In the genomic region with DNA sequence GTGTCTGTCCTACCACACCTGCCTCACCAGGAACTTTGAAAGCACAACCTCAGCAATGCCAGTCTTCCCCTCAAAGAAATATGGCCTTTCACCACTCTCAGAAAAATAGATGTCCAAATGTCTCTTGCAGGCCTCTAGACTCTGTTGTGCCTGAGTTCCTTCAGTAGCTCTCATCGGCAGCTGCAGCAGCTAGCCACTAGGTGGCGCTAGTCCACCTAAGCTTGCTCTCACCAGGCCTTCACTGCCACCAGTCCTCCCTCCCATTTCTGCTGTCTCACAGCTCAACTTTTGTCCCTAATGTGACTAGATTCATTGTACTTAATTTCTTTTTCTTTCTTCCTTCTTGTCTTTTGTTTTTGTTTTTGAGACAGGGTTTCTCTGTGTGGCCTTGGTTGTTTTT, we compare ENCODE assay signal across 9 mouse cellular contexts. TPM values are rescaled to one million over a fixed set of nuclear protein-coding genes. Genes with fewer than 3 reads are reported as not detected.
DNase-seq lines count a peak whose midpoint lies in the region; ATAC-seq and TF ChIP-seq lines count a peak whose summit lies in the region.
"Had no signal": no experiment of that assay in that cellular context is flagged by ENCODE, and none has a peak within 500 bp of the region (broad histone marks: within the 10 kb centered on the region; RNA-seq: fewer than 3 reads in every experiment).

No protein-coding gene starts in this region.

- peak; percentile 85 for DNase-seq in A20 (ENCODE audit: low read depth, low spot score)
- peak; percentile 53 for DNase-seq in Muller cell, postnatal 12 days (ENCODE audit: inconsistent ontology term)
- peak; percentile 87 for DNase-seq in cerebellum, postnatal 10 days
- peak; percentile 81 for DNase-seq in gastrocnemius, adult 2 months
- DNase-seq in testis, postnatal 14 days (ENCODE audit: low spot score): peak; percentile 76

- peaks cover 39% of the 10 kb centered on the region for H3K36me3 ChIP-seq in kidney, embryonic 16.5 days (ENCODE audit: insufficient read depth, low read length)
- H3K36me3 ChIP-seq in liver, embryonic 12.5 days: peaks cover 63% of the 10 kb centered on the region
- H3K36me3 ChIP-seq in neural tube, embryonic 14.5 days (ENCODE audit: control insufficient read depth, insufficient read depth, low read length): peaks cover 28% of the 10 kb centered on the region

- intact Hi-C loops in gastrocnemius, adult 2 months (cut with DNase I): loop anchor here (2.0 to 10.0 kb wide), 3 partner anchors 94 to 328 kb away; a partner anchor contains a TSS

- no peaks in the 10 kb centered on the region for H3K9me3 ChIP-seq in kidney, embryonic 16.5 days (ENCODE audit: low read length)
- no peaks in the 10 kb centered on the region for H3K9me3 ChIP-seq in liver, embryonic 12.5 days (replicated peaks)
- no peaks in the 10 kb centered on the region for H3K9me3 ChIP-seq in neural tube, embryonic 14.5 days (ENCODE audit: control insufficient read depth, low read length)

- H3K4me1 ChIP-seq in kidney, embryonic 16.5 days (ENCODE audit: insufficient read depth, low read length): peaks cover 16% of the 10 kb centered on the region
- peaks cover 82% of the 10 kb centered on the region for H3K4me1 ChIP-seq in liver, embryonic 12.5 days
- peaks cover 18% of the 10 kb centered on the region; the same call in 1 of the 2 replicates for H3K4me1 ChIP-seq in neural tube, embryonic 14.5 days (ENCODE audit: control insufficient read depth, insufficient read depth, low read length)

- peak overlapping the region; percentile 14; the same call in 1 of the 2 replicates for H3K9ac ChIP-seq in kidney, embryonic 16.5 days (replicated peaks; ENCODE audit: low read length)
- peak overlapping the region; percentile 42; the same call in 1 of the 2 replicates for H3K9ac ChIP-seq in liver, embryonic 12.5 days
- H3K9ac ChIP-seq in neural tube, embryonic 14.5 days (replicated peaks; ENCODE audit: low read depth, low read length): no peak overlapping the region

- no peak for ATAC-seq in kidney, embryonic 16.5 days (ENCODE audit: low FRiP score, low TSS enrichment)
- peak; percentile 38; the same call in 1 of the 2 replicates for ATAC-seq in liver, embryonic 12.5 days
- ATAC-seq in neural tube, embryonic 14.5 days (ENCODE audit: low read depth): peak; percentile 45; the same call in 1 of the 2 replicates

- H3K27ac ChIP-seq in gastrocnemius, adult 2 months: peak overlapping the region; percentile 70
- no peak overlapping the region for H3K27ac ChIP-seq in kidney, embryonic 16.5 days (ENCODE audit: low read length)
- H3K27ac ChIP-seq in liver, embryonic 12.5 days: peak overlapping the region; percentile 81
- no peak overlapping the region for H3K27ac ChIP-seq in neural tube, embryonic 14.5 days (ENCODE audit: low read depth, low read length)

- no peak overlapping the region for H3K4me3 ChIP-seq in gastrocnemius, adult 2 months
- no peak overlapping the region for H3K4me3 ChIP-seq in kidney, embryonic 16.5 days (ENCODE audit: low read length)
- no peak overlapping the region for H3K4me3 ChIP-seq in liver, embryonic 12.5 days
- no peak overlapping the region for H3K4me3 ChIP-seq in neural tube, embryonic 14.5 days (ENCODE audit: low read depth, low read length)

- TF ChIP-seq CTCF in gastrocnemius, adult 2 months (IDR thresholded peaks at IDR 0.05): no peak; the same call in 1 of the 2 replicates

- WGBS in kidney, embryonic 16.5 days: 0% methylated on average over 2 of the region's 2 CpGs
- 0% methylated on average over 2 of the region's 2 CpGs for WGBS in liver, embryonic 12.5 days (ENCODE audit: insufficient replicate concordance)
- WGBS in neural tube, embryonic 14.5 days: 0% methylated on average over 2 of the region's 2 CpGs

- H3K27me3 ChIP-seq in kidney, embryonic 16.5 days (ENCODE audit: insufficient read depth, low read length): no peaks in the 10 kb centered on the region
- H3K27me3 ChIP-seq in liver, embryonic 12.5 days (replicated peaks): no peaks in the 10 kb centered on the region
- H3K27me3 ChIP-seq in neural tube, embryonic 14.5 days (ENCODE audit: control insufficient read depth, insufficient read depth, low read length): no peaks in the 10 kb centered on the region

- no peak overlapping the region for H3K4me2 ChIP-seq in kidney, embryonic 16.5 days (replicated peaks; ENCODE audit: low read depth, low read length)
- no peak overlapping the region for H3K4me2 ChIP-seq in liver, embryonic 12.5 days
- H3K4me2 ChIP-seq in neural tube, embryonic 14.5 days (ENCODE audit: low read depth, low read length): no peak overlapping the region

RNA-seq across cellular contexts. Expression of a gene that starts 3.5 kb away (rescaled TPM):
- 10 to 100 TPM; 44.2 to 44.9 TPM for total RNA-seq in gastrocnemius, adult 2 months (2021)
- polyA plus RNA-seq in kidney, embryonic 16.5 days (2015; fragmentation: Nextera tagmentation; extraction: Ambion mirVana): 141 TPM in 2 replicates
- polyA plus RNA-seq in liver, embryonic 12.5 days (2016; fragmentation: Nextera tagmentation; extraction: Ambion mirVana): 80.1 and 87.7 TPM in 2 replicates
- 120 and 134 TPM in 2 replicates for polyA plus RNA-seq in neural tube, embryonic 14.5 days (2014; fragmentation: Nextera tagmentation; extraction: Ambion mirVana)

RNA-seq across cellular contexts. Expression of a gene that starts 4.1 kb away (rescaled TPM):
- total RNA-seq in gastrocnemius, adult 2 months (2021): 10 to 100 TPM; 16.5 to 17.2 TPM
- 53.0 and 54.8 TPM in 2 replicates for polyA plus RNA-seq in kidney, embryonic 16.5 days (2015; fragmentation: Nextera tagmentation; extraction: Ambion mirVana)
- polyA plus RNA-seq in liver, embryonic 12.5 days (2016; fragmentation: Nextera tagmentation; extraction: Ambion mirVana): 30.8 and 33.1 TPM in 2 replicates
- 47.2 and 47.9 TPM in 2 replicates for polyA plus RNA-seq in neural tube, embryonic 14.5 days (2014; fragmentation: Nextera tagmentation; extraction: Ambion mirVana)

RNA-seq across cellular contexts. Expression of a gene that starts 5.4 kb away (rescaled TPM):
- total RNA-seq in gastrocnemius, adult 2 months (2021): 10 to 100 TPM; 27.0 to 28.2 TPM
- 60.6 and 70.5 TPM in 2 replicates for polyA plus RNA-seq in kidney, embryonic 16.5 days (2015; fragmentation: Nextera tagmentation; extraction: Ambion mirVana)
- polyA plus RNA-seq in liver, embryonic 12.5 days (2016; fragmentation: Nextera tagmentation; extraction: Ambion mirVana): 51.6 and 52.3 TPM in 2 replicates
- polyA plus RNA-seq in neural tube, embryonic 14.5 days (2014; fragmentation: Nextera tagmentation; extraction: Ambion mirVana): 115 and 123 TPM in 2 replicates

RNA-seq across cellular contexts. Expression of a gene that starts 6.1 kb away (rescaled TPM):
- 10 to 100 TPM in 1 of 2 experiments, 1 to 10 TPM in 1; 8.1 to 10.3 TPM for total RNA-seq in gastrocnemius, adult 2 months (2021)
- 46.9 and 53.6 TPM in 2 replicates for polyA plus RNA-seq in kidney, embryonic 16.5 days (2015; fragmentation: Nextera tagmentation; extraction: Ambion mirVana)
- 23.5 and 26.7 TPM in 2 replicates for polyA plus RNA-seq in liver, embryonic 12.5 days (2016; fragmentation: Nextera tagmentation; extraction: Ambion mirVana)
- 15.4 and 20.9 TPM in 2 replicates for polyA plus RNA-seq in neural tube, embryonic 14.5 days (2014; fragmentation: Nextera tagmentation; extraction: Ambion mirVana)

RNA-seq across cellular contexts. Expression of a gene that starts 9.2 kb away (rescaled TPM):
- total RNA-seq in gastrocnemius, adult 2 months (2021): not detected
- 0.62 and 0.92 TPM in 2 replicates for polyA plus RNA-seq in kidney, embryonic 16.5 days (2015; fragmentation: Nextera tagmentation; extraction: Ambion mirVana)
- polyA plus RNA-seq in liver, embryonic 12.5 days (2016; fragmentation: Nextera tagmentation; extraction: Ambion mirVana): 0.80 TPM in 1 of 2 replicates, not detected in the other
- polyA plus RNA-seq in neural tube, embryonic 14.5 days (2014; fragmentation: Nextera tagmentation; extraction: Ambion mirVana): 1.4 TPM in 1 of 2 replicates, not detected in the other
- total RNA-seq: gastrocnemius, postnatal 4 days had no signal

Comparison
In these comparisons a context has a peak if more than half of its experiments do, and no peak if none do; other contexts are left out.
1. H3K27ac ChIP-seq: peak in gastrocnemius, adult 2 months (single experiment) and liver, embryonic 12.5 days (single experiment); none in kidney, embryonic 16.5 days (single experiment) and neural tube, embryonic 14.5 days (single experiment).
2. Peak in every context shown above with its lines, with median percentiles within 50 percentile points of each other: DNase-seq.